Mouse (Mus musculus) midbrain, embryonic 15.5 days (tissue): ENCODE data around the gene Armc6. TPM values are rescaled to one million over a fixed set of nuclear protein-coding genes. Genes with fewer than 3 reads are reported as not detected.
"Not testable (repeated sequence)": the region's sequence is repeated elsewhere in the genome, so short reads cannot be mapped to it uniquely, and the experiment has no call there.

Source experiments
- ATAC-seq: fragments of 200-750 bp; cut with Nextera tagmentation; replicated peaks from 2 replicates; pipeline ENCODE4 v1.8.0; 2017; ENCODE audit warnings: moderate TSS enrichment
- H3K27ac ChIP-seq: fragments of 300-500 bp; sonication (generic); 2 replicates; pipeline ENCODE4 v1.5.1; 2015; ENCODE audit warnings: mild to moderate bottlenecking, inconsistent platforms
- H3K27me3 ChIP-seq: fragments of 300-500 bp; sonication (generic); replicated peaks from 2 replicates; pipeline ENCODE4 v1.6.1; 2015; ENCODE audit warnings: inconsistent platforms
- H3K36me3 ChIP-seq: fragments of 300-500 bp; sonication (generic); replicated peaks from 2 replicates; pipeline ENCODE4 v1.6.1; 2015; ENCODE audit warnings: inconsistent platforms
- H3K4me1 ChIP-seq: fragments of 300-500 bp; sonication (generic); 2 replicates; pipeline ENCODE4 v1.6.1; 2015; ENCODE audit warnings: inconsistent platforms
- H3K4me2 ChIP-seq: fragments of 300-500 bp; sonication (generic); 2 replicates; pipeline ENCODE4 v1.6.1; 2015; ENCODE audit warnings: inconsistent platforms, mild to moderate bottlenecking, moderate library complexity
- H3K4me3 ChIP-seq: fragments of 300-500 bp; sonication (generic); 2 replicates; pipeline ENCODE4 v1.5.1; 2015; ENCODE audit warnings: mild to moderate bottlenecking, inconsistent platforms
- H3K9ac ChIP-seq: fragments of 300-500 bp; sonication (generic); 2 replicates; pipeline ENCODE4 v1.6.1; 2015; ENCODE audit warnings: mild to moderate bottlenecking, inconsistent platforms
- H3K9me3 ChIP-seq: fragments of 300-500 bp; sonication (generic); 2 replicates; pipeline ENCODE4 v1.6.1; 2016; ENCODE audit warnings: inconsistent platforms
- WGBS: fragments of 180-500 bp; shearing (Covaris S2); methylation state at CpG from one replicate; pipeline ENCODE4 v1.1.7; 2015; ENCODE audit warnings: mixed read lengths; 5-methylcytosine and 5-hydroxymethylcytosine counted together
- polyA plus RNA-seq: library from polyadenylated mRNA; unstranded; fragments of >200 nt; fragmentation: Nextera tagmentation; extraction: Ambion mirVana; gene quantifications from 2 replicates; pipeline ENCODE4 v1.2.1, GENCODE M21; 2015

Armc6 gene
- polyA plus RNA-seq, 1 experiment from 2014 or later: 118 TPM

GRCm38 (mm10) chr8:70223341-70223740, 10.9 kb downstream of the Armc6 start:
- Histone ChIP-seq H3K4me3 (no peak overlapping the region), H3K4me2 (no peak overlapping the region), H3K9me3 (no peaks in the 10 kb centered on the region), H3K4me1 (no peaks in the 10 kb centered on the region), H3K27ac (no peak overlapping the region), H3K27me3 (no peaks in the 10 kb centered on the region), H3K9ac (no peak overlapping the region), H3K36me3 (peaks cover 43% of the 10 kb centered on the region)
- no peak for ATAC-seq
- WGBS: 44% methylated on average over 6 of the region's 6 CpGs

- peaks cover 43% of the 10 kb centered on the region for H3K36me3 ChIP-seq
- H3K27ac ChIP-seq: no peak overlapping the region
- H3K9ac ChIP-seq: no peak overlapping the region
- no peak for ATAC-seq
- WGBS: 94% methylated on average over 12 of the region's 12 CpGs
- H3K4me1 ChIP-seq: no peaks in the 10 kb centered on the region
- H3K4me2 ChIP-seq: no peak overlapping the region
- no peak overlapping the region for H3K4me3 ChIP-seq
- H3K9me3 ChIP-seq: no peaks in the 10 kb centered on the region
- H3K27me3 ChIP-seq: no peaks in the 10 kb centered on the region
Observed at GRCm38 (mm10) chr8:70222041-70222440, 12.2 kb downstream of the Armc6 start.

- no peak overlapping the region for H3K9ac ChIP-seq
- H3K4me1 ChIP-seq: no peaks in the 10 kb centered on the region
- H3K27ac ChIP-seq: no peak overlapping the region
- no peaks in the 10 kb centered on the region for H3K9me3 ChIP-seq
- no peak overlapping the region for H3K4me3 ChIP-seq
- H3K4me2 ChIP-seq: no peak overlapping the region
- no peaks in the 10 kb centered on the region for H3K27me3 ChIP-seq
- WGBS: 96% methylated on average over 3 of the region's 3 CpGs
- ATAC-seq: no peak
- peaks cover 43% of the 10 kb centered on the region for H3K36me3 ChIP-seq
Observed at GRCm38 (mm10) chr8:70220911-70221310, 13.4 kb downstream of the Armc6 start.

- no peak for ATAC-seq
- Histone ChIP-seq H3K9ac (no peak overlapping the region), H3K9me3 (no peaks in the 10 kb centered on the region), H3K27ac (no peak overlapping the region), H3K4me1 (no peaks in the 10 kb centered on the region), H3K4me2 (no peak overlapping the region), H3K4me3 (no peak overlapping the region), H3K27me3 (no peaks in the 10 kb centered on the region), H3K36me3 (peaks cover 40% of the 10 kb centered on the region)
- 73% methylated on average over 8 of the region's 8 CpGs for WGBS
Observed at GRCm38 (mm10) chr8:70220236-70220840, 13.9 kb downstream of the Armc6 start.

- H3K27me3 ChIP-seq: no peaks in the 10 kb centered on the region
- no peaks in the 10 kb centered on the region for H3K9me3 ChIP-seq
- no peak overlapping the region for H3K9ac ChIP-seq
- H3K36me3 ChIP-seq: peaks cover 28% of the 10 kb centered on the region
- H3K4me2 ChIP-seq: no peak overlapping the region
- no peaks in the 10 kb centered on the region for H3K4me1 ChIP-seq
- H3K27ac ChIP-seq: no peak overlapping the region
- no peak overlapping the region for H3K4me3 ChIP-seq
- WGBS: 58% methylated on average over 5 of the region's 5 CpGs
- peak; percentile 44; the same call in 1 of the 2 replicates for ATAC-seq
Observed at GRCm38 (mm10) chr8:70219107-70219684, 15.1 kb downstream of the Armc6 start.

GRCm38 (mm10) chr8:70217441-70217840, 16.8 kb downstream of the Armc6 start:
- Histone ChIP-seq H3K27ac (no peak overlapping the region), H3K36me3 (peaks cover 12% of the 10 kb centered on the region), H3K4me3 (no peak overlapping the region), H3K4me2 (no peak overlapping the region), H3K9ac (no peak overlapping the region), H3K27me3 (no peaks in the 10 kb centered on the region), H3K9me3 (no peaks in the 10 kb centered on the region), H3K4me1 (peaks cover 5% of the 10 kb centered on the region)
- no peak for ATAC-seq

GRCm38 (mm10) chr8:70216566-70216965, 17.7 kb downstream of the Armc6 start:
- no peak overlapping the region for H3K27ac ChIP-seq
- H3K4me2 ChIP-seq: no peak overlapping the region
- no peak overlapping the region for H3K9ac ChIP-seq
- H3K4me3 ChIP-seq: no peak overlapping the region
- WGBS: 57% methylated on average over 1 of the region's 1 CpGs
- no peak for ATAC-seq
- peaks cover 4% of the 10 kb centered on the region; the same call in 1 of the 2 replicates for H3K36me3 ChIP-seq
- no peaks in the 10 kb centered on the region for H3K9me3 ChIP-seq
- H3K4me1 ChIP-seq: peaks cover 7% of the 10 kb centered on the region
- H3K27me3 ChIP-seq: no peaks in the 10 kb centered on the region

GRCm38 (mm10) chr8:70216161-70216560, 18.1 kb downstream of the Armc6 start:
- ATAC-seq, H3K27ac ChIP-seq: not testable (repeated sequence)

GRCm38 (mm10) chr8:70215092-70215491, 19.2 kb downstream of the Armc6 start:
- no peak overlapping the region for H3K9ac ChIP-seq
- H3K27ac ChIP-seq: no peak overlapping the region
- peaks cover 11% of the 10 kb centered on the region for H3K27me3 ChIP-seq
- H3K9me3 ChIP-seq: no peaks in the 10 kb centered on the region
- H3K36me3 ChIP-seq: no peaks in the 10 kb centered on the region
- H3K4me2 ChIP-seq: no peak overlapping the region
- WGBS: 78% methylated on average over 5 of the region's 5 CpGs
- H3K4me1 ChIP-seq: peaks cover 22% of the 10 kb centered on the region
- ATAC-seq: no peak
- no peak overlapping the region for H3K4me3 ChIP-seq

More at GRCm38 (mm10) chr8:70216161-70216560, 18.1 kb downstream of the Armc6 start:
- 71% methylated on average over 3 of the region's 3 CpGs for WGBS
- H3K36me3 ChIP-seq, H3K9ac ChIP-seq, H3K4me2 ChIP-seq, H3K4me3 ChIP-seq, H3K27me3 ChIP-seq, H3K9me3 ChIP-seq: not testable (repeated sequence)
- peaks cover 11% of the 10 kb centered on the region for H3K4me1 ChIP-seq

- H3K9me3 ChIP-seq: no peaks in the 10 kb centered on the region
- no peak for ATAC-seq
- peaks cover 23% of the 10 kb centered on the region for H3K4me1 ChIP-seq
- H3K27me3 ChIP-seq: peaks cover 12% of the 10 kb centered on the region
- H3K4me2 ChIP-seq: no peak overlapping the region
- H3K36me3 ChIP-seq: no peaks in the 10 kb centered on the region
- H3K27ac ChIP-seq: no peak overlapping the region
- H3K9ac ChIP-seq: no peak overlapping the region
- H3K4me3 ChIP-seq: no peak overlapping the region
- WGBS: 75% methylated on average over 3 of the region's 3 CpGs
Observed at GRCm38 (mm10) chr8:70214411-70214810, 19.9 kb downstream of the Armc6 start.

GRCm38 (mm10) chr8:70212112-70213055, 21.9 kb downstream of the Armc6 start, which contains the start of gene Slc25a42:
Gene Slc25a42 (minus strand): TSS chr8:70212305.
- Histone ChIP-seq H3K4me3 (peak within 1 kb of the TSS; percentile 57), H3K4me1 (peaks cover 23% of the 10 kb centered on the region), H3K9ac (peak within 1 kb of the TSS; percentile 59), H3K9me3 (no peaks in the 10 kb centered on the region), H3K27me3 (peaks cover 12% of the 10 kb centered on the region), H3K27ac (peak within 1 kb of the TSS; percentile 72), H3K4me2 (peak within 1 kb of the TSS; percentile 92), H3K36me3 (no peaks in the 10 kb centered on the region)
- peak; percentile 99 for ATAC-seq
- WGBS: under 1% methylated on average over 66 of the region's 66 CpGs

GRCm38 (mm10) chr8:70211726-70212111, 22.5 kb downstream of the Armc6 start:
- H3K4me1 ChIP-seq: peaks cover 23% of the 10 kb centered on the region
- ATAC-seq: no peak
- 3% methylated on average over 31 of the region's 31 CpGs for WGBS
- no peaks in the 10 kb centered on the region for H3K36me3 ChIP-seq
- H3K27me3 ChIP-seq: peaks cover 12% of the 10 kb centered on the region
- no peaks in the 10 kb centered on the region for H3K9me3 ChIP-seq
- H3K4me2 ChIP-seq: peak overlapping the region; percentile 92
- peak overlapping the region; percentile 57 for H3K4me3 ChIP-seq
- peak overlapping the region; percentile 72; the same call in 1 of the 2 replicates for H3K27ac ChIP-seq
- peak overlapping the region; percentile 59 for H3K9ac ChIP-seq
